Mouse (Mus musculus): ENCODE data around the gene Psmb3.

DNA sequence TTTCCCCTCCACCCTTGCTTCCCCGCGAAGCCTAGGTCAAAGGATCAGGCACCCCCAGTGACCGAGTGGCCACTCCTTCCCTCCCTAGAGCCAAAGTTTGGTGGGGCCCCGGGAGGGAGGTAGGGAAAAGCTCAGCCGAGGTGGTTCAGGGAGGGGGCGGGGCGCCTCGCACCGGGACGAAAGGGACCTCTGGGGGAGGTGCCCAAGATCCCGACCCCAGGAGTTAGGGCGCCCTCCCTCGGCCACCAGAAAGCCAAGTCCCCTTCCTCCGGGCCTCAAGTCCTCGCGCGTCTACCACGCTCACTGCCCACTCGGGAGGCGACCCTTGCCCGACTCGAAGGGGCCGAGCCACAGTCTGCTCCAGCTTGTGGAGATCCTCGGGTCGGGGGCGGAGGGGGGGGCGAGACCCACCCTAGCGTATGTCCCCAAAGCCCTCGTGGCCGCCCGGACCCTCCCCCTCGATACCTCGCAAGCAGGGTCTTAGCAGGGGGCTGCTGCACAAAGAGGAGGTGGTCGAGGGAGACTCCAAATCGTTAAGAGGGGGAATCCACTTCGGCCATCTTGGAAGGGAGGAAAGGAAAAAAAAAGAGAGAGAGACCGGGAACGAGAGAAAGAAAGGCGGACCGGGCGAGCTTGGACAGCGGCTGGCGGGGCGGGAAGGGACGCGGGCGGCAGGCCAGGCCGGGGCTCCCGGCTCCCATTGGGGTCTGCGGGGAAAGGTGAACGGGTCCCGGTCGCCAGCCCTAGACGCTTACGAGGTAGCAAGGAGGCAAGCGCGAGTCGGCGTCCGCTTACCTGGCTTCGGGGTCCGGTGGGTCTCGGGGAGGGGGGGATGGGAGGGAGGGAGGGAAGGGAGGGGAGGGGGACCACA is 4.2 kb upstream of the Psmb3 start:
- TF ChIP-seq CTCF (conservative IDR thresholded peaks at IDR 0.05; ENCODE audit: low read length) (peak; percentile 22), NANOG (IDR thresholded peaks at IDR 0.05; ENCODE audit: borderline replicate concordance, low read length) (no peak), POU5F1 (IDR thresholded peaks at IDR 0.05; ENCODE audit: borderline replicate concordance, low read length) (no peak)
